Mouse (Mus musculus) telencephalon, adult 2 months (tissue): Measurements from ENCODE around the gene Ddit4.
A peak's percentile ranks its signal among the peaks of the same experiment; 100 is the strongest.
"Not testable (repeated sequence)": the region's sequence is repeated elsewhere in the genome, so short reads cannot be mapped to it uniquely, and the experiment has no call there.

Experiments
- DNase-seq: peaks from one replicate; pipeline ENCODE4 v3.0.0-alpha.2; 2011; ENCODE audit warnings: low read depth, low spot score

Ddit4 gene

DNA sequence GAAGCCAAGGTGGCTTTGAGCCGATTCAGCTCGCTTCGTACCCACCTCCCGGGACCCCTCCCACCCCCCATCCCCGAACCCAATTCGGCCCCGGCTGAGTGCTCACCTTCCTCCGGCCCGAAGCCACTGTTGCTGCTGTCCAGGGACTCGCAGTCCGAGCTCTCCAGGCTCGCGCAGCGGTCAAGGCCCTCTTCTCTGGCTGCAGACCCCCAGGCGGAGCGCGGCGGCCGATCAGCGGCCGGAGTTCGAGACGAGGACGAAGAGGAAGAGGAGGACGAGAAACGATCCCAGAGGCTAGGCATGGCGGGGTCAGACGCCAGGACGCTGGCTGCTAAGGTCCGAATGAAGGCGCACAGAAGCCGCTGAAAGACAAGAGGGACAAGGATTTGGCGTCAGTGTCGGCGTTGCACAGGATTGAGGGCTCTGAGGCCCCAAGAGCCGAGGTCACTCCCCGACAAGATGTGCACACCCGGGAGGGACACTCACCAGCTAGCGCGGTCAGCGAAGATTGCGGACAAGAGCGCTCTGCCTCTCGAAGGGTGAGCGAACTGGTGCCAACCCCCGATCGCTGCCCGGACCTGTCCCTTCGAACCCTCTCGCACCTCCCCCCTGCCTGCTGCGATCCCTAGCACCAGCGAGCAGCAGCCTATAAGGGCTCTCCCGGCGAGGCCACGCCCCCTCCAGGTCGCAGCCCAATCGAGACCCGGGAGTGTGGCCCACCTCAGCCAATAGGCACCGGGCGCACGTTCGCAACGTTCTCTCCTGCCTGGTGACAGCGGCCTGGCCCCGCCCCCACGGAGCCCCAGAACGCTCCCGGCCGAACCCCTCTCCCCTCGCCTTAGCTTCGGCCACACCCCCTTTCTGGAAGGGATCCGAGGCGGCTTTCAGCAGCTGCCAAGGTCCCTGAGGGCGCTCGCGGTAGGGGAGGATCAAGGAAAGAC lies at the start of gene Ddit4:
Gene Ddit4 (minus strand): TSS at position 624 of the 941 bp plus-strand sequence.
- peak; percentile 95 for DNase-seq

DNA sequence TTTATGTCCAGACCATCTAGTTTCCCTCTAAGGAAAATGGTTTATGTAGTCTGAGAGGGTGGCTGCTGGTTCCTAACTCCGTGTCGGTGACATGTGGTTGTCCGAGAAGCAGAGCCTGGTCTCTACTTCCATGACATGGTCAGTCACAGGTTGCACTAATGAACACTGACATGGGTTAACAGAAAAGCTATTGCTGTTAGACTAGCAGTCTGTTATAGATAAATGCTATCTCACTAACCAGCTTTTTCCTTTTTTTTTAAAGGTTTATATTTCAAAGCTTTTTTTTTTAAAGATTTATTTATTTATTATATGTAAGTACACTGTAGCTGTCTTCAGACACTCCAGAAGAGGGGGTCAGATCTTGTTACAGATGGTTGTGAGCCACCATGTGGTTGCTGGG lies 47.4 kb upstream of the Ddit4 start:
- DNase-seq: no peak

DNA sequence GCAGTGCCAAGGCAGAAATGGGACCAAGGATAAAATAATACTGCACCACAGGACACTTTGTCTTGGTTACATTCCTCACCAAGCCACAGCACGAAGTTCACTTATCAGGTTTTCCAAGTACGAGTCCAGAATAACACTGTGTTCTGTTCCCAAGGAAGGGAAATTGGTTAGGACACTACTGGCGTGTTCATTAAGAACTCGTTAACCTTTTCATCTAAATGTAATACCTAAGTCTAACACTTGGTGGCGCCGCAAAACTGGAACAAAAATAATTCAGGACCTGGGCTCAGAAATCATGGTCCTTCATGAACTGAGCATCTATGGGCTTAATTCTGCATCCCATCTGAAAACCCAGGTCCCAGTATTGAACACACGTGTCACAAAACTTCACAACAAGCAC lies 46.0 kb upstream of the Ddit4 start:
- no peak for DNase-seq

GRCm38 (mm10) chr10:59995889-59996288 lies 44.3 kb upstream of the Ddit4 start:
- DNase-seq: no peak

DNA sequence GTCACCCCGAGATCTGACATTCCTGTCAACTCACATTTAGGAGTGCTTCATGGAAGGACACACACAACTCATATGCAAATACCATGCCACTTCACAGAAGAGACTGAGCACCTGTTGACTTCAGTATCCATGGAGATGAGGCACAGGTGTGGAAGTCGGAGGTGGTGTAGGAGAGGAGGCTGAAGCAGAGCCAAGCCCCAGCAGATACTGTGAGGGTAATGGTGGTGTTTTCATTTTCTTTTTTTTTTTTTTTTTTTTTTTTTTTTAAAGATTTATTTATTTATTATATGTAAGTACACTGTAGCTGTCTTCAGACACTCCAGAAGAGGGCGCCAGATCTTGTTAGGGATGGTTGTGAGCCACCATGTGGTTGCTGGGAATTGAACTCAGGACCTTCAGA lies 42.2 kb upstream of the Ddit4 start:
- not testable (repeated sequence) for DNase-seq

DNA sequence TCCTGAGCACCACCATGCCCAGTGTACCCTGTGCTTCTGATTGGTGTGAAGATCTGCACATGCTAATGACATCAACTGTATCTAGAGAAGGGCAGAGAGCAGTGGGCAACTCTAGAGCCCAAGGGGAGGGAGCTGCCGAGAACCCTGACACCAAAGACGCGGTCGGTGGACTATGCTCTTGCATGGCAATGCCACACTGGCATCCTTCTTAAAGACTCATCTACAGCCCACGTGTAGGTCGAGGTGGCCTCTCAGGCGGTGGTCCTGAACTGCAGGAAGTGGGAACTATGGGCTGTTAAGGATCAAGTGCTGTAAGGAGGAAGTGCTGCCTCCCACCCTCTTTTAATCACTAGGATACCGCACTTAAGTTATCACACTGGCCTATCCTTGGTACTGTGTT lies 40.4 kb upstream of the Ddit4 start:
- DNase-seq: no peak

DNA sequence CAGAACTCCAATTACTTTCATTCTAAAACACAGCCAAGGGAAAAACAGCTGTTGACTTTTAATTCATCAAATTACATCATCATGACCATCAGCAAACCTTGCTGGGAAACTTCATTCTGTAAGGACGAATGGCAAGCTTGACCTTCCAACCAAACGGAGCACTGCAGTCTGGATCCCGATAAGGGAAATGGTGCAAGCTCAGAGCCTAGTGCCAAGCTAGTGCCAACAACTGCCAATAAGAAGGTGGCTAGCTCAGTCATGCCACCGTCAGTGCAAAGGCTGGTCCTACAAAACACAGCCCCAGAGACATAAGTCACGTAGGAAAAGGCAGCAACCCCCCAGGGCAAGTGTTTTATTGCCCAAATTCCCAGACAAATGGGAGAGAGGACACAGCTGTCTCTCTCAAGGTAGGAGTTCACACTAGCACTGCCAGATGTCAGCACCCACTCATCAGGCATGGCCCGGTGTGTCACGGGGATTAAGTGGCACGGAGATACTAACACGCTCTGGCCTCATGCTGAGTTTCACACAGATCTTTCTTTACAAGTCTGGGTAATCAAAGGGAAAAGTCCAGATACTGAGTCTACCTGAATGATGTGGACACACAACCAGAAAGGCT lies 39.7 kb upstream of the Ddit4 start:
- no peak for DNase-seq

DNA sequence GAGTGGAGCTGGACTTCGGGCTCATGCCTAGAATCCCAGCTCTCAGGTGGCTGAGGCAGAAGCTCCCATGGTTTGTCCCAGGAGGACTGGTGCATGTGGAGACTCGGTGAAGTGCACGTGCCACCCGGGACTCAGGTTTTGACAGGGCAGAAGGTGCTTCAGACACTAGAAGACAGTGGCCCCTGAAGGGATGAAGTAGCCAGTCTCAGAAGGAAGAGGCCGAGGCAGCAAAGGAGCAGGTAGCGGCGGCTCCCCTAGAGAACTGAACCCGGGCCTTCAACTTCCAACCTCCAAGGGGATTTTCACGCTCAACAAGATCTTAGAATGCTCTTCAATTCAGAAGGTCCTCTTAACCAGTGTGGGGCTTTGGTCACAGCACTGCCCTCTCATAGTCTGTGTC lies 38.8 kb upstream of the Ddit4 start:
- DNase-seq: no peak

- no peak for DNase-seq
These were observed 36.4 kb upstream of the Ddit4 start for GRCm38 (mm10) chr10:59988036-59988435.

DNA sequence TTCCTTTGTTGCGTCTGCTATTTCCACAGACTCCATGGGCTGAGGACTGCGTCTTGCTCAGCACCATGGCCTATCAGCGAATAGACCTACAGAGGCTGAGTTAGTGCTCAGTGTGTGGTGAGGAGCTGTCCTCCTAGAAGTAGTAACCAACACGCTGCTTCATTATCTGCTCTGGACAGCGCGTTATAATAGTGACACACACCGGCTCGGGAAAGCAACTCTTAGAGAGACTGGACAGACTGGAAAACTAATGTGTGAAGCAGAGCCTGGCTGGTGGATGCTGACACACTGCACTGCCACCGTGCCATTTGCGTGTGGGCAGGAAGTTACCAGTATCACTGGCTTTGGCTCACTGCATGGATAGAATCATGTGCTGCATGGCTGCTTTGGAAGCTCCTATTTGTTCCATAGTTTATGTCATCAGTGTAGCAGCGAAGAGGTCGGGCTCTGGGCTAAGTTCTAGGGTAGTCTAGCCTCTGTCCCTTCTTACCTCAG lies 30.8 kb upstream of the Ddit4 start:
- DNase-seq: no peak

DNA sequence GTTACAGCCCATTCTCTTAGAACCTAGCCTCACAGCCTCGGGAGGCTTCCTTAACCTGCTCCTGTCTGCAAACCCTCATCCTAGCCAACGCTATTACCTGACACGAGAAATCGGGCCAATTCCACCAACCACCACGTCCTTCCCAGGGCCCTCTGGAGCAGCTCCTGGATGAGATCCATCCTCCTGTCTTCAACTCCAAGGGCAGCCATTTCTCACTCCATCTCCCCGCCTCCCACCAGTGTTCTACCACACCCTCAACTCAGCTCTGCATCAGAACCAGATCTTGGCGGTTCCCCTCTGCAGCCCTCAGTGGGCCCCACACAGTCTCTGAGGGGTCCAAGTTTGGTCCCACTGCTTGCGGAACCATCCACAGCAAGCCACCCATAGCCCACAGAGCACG lies 30.2 kb upstream of the Ddit4 start:
- no peak for DNase-seq

- DNase-seq: no peak
These were observed 29.7 kb upstream of the Ddit4 start for GRCm38 (mm10) chr10:59981336-59981735.

- DNase-seq: no peak
These were observed 29.2 kb upstream of the Ddit4 start for GRCm38 (mm10) chr10:59980815-59981244.

DNA sequence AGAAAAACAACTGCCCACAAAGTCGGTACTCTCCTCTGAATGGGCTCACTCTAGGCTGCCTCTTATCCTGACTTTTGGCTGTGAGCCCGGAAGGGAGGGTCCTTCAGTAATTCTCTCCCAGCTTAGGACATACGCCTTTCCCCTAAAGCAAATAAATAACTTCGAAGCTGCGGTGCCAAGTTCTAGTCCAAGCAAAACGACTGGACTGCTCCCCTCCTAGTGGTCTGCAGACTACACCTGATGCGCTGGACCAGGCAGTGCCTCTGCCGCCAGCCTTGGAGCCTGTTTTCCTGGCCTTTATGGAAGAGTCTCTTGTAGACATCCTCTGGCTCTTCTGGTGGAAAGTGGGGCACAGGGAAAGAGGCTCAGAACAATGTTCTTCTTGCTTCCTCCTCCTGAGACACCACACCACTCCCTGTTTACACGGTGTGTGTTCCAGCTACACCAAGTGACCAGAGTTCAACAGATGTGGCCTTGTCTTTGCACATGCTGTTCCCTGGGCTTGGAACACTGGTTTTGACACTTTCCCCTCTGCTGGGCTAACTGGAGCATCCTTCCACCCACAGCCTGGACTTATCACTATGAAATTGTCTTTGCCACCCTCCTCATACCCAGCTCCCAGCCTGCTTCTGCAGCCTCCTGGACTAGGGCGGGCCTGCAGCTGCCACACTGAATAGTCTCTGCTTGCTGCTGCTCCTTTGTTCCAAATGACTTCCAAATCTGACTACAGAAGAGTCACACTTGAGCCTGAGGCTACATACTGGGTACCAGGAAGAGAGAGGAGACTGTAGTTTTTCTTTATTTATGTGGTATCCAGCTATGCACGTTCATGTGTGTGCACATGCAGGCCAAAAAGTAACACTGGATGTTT lies 27.5 kb upstream of the Ddit4 start:
- no peak for DNase-seq

- DNase-seq: no peak
These were observed 26.8 kb upstream of the Ddit4 start for GRCm38 (mm10) chr10:59978401-59978800.

DNA sequence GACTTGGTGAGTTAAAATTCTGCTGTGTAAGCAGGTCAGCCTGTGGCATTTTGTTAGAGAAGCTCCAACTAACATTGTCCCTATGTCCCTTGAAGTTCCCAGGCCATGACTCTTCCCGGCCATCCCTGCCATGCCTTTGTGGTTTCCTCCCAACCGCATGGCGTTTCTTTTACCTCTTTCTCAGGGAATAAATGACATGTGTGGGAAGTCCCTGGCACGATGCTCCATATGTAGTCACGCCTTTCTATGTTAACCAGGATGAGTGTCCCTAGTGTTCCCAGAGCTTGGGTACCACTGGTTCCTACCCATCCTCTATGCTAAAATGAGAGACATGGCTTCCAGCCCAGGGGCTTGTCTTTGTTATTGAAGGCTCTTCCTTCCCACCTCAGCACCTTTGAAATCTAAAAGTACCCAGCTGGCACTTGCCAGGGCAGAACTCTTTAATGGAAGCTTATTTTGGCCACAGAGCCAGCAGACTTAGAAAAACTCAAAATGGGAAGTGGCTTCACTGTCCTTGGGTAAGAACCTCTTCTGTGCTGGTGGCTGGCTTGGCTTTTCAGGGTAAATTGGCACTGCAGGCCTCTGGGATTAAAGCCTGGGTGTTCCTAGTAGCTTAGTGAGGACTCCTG lies 26.2 kb upstream of the Ddit4 start:
- no peak for DNase-seq

DNA sequence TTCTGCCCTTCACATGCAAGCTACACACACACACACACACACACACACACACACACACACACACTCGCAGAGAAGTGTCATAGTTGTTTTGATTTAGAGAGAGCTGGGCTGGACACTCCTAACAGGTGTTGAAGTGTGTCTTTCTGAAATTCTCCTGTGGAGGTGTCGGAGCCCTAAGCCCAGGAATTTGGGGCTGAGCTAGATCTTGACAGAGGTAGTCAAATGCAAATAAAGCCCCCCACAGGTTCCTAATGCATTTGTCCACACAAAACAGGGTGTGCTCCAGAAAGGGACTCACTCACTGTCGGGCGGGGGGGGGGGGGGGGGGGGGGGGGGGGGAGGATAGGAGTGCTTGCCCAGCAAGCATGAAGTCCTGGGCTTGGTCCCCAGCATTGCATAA lies 25.5 kb upstream of the Ddit4 start:
- no peak for DNase-seq

- DNase-seq: no peak
These were observed 23.2 kb upstream of the Ddit4 start for GRCm38 (mm10) chr10:59974786-59975185.

DNA sequence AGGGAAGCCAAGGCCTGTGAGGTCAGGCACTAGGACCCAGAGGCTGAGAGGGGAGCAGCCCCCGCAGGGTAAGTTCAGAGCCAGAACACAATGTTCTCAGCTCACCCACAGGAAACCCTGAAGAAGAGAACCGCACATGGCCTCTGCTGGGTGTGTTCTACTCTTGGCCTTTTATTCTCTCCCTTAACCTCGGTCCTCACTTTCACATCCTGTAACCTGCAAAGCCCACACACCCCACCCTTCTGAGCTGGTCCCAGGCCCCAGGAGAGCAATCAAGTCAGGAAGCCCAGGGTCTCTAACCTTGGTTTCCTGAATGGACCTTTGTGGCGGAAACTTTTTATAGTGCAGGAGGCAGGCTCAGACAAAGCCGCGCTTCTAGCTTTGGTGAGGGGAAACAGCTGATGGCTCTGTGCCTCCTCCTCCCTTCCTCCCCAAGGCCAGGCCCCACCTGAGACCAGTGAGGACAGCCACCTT lies 22.6 kb upstream of the Ddit4 start:
- no peak for DNase-seq

- DNase-seq: no peak
These were observed 21.8 kb upstream of the Ddit4 start for GRCm38 (mm10) chr10:59973400-59973799.

- no peak for DNase-seq
These were observed 21.4 kb upstream of the Ddit4 start for GRCm38 (mm10) chr10:59972999-59973398.
